8 mouse cellular contexts compared by ENCODE assay signal in genomic region chr11:3862661-3863453, GRCm38 (mm10). TPM values are rescaled to one million over a fixed set of nuclear protein-coding genes. Genes with fewer than 3 reads are reported as not detected.
DNase-seq lines count a peak whose midpoint lies in the region; ATAC-seq and TF ChIP-seq lines count a peak whose summit lies in the region.

No protein-coding gene starts in this region.

- no peaks in the 10 kb centered on the region; the same call in 1 of the 2 replicates for H3K79me2 ChIP-seq in macrophage (ENCODE audit: inconsistent target)

- no peak overlapping the region for H3K27ac ChIP-seq in heart, embryonic 13.5 days (replicated peaks)
- peak overlapping the region; percentile 84 for H3K27ac ChIP-seq in cerebellum, adult 2 months (ENCODE audit: insufficient read depth, low read length)
- no peak overlapping the region for H3K27ac ChIP-seq in forebrain, postnatal 0 days (ENCODE audit: low read depth, low read length)
- no peak overlapping the region for H3K27ac ChIP-seq in macrophage

- peak overlapping the region; percentile 80 for H3K9ac ChIP-seq in heart, embryonic 13.5 days
- H3K9ac ChIP-seq in forebrain, postnatal 0 days = peak overlapping the region; percentile 64; the same call in 1 of the 2 replicates

- H3K4me2 ChIP-seq in heart, embryonic 13.5 days = peak overlapping the region; percentile 88
- peak overlapping the region; percentile 79 for H3K4me2 ChIP-seq in forebrain, postnatal 0 days (ENCODE audit: low read depth)

- peaks cover 55% of the 10 kb centered on the region for H3K27me3 ChIP-seq in heart, embryonic 13.5 days (replicated peaks)
- H3K27me3 ChIP-seq in cerebellum, adult 2 months (ENCODE audit: control insufficient read depth, insufficient read depth, low read length) = no peaks in the 10 kb centered on the region
- H3K27me3 ChIP-seq in forebrain, postnatal 0 days (ENCODE audit: insufficient read depth, low read length) = no peaks in the 10 kb centered on the region

- no peaks in the 10 kb centered on the region for H3K36me3 ChIP-seq in heart, embryonic 13.5 days
- no peaks in the 10 kb centered on the region for H3K36me3 ChIP-seq in forebrain, postnatal 0 days (ENCODE audit: insufficient read depth)
- no peaks in the 10 kb centered on the region for H3K36me3 ChIP-seq in macrophage (ENCODE audit: inconsistent target)

- H3K4me1 ChIP-seq in heart, embryonic 13.5 days = peaks cover 16% of the 10 kb centered on the region
- H3K4me1 ChIP-seq in cerebellum, adult 2 months (ENCODE audit: control insufficient read depth, insufficient read depth, low read length) = peaks cover 16% of the 10 kb centered on the region; the same call in 1 of the 2 replicates
- peaks cover 11% of the 10 kb centered on the region; the same call in 1 of the 2 replicates for H3K4me1 ChIP-seq in forebrain, postnatal 0 days (ENCODE audit: insufficient read depth)

- ATAC-seq in heart, embryonic 13.5 days (ENCODE audit: extremely low read depth, insufficient number of reproducible peaks, low FRiP score, low TSS enrichment) = no peak
- ATAC-seq in forebrain, postnatal 0 days = no peak

- TF ChIP-seq POLR2A in cerebellum, adult 2 months (IDR thresholded peaks at IDR 0.05; ENCODE audit: borderline replicate concordance, insufficient read depth, low read length) = no peak

- peak; percentile 52; the same call in 1 of the 2 replicates for TF ChIP-seq CTCF in cerebellum, adult 2 months (IDR thresholded peaks at IDR 0.05; ENCODE audit: borderline replicate concordance, insufficient read depth, low read depth, low read length)
- no peak for TF ChIP-seq CTCF in forebrain, postnatal 0 days (IDR thresholded peaks at IDR 0.05; ENCODE audit: low read depth)

- no peaks in the 10 kb centered on the region for H3K9me3 ChIP-seq in heart, embryonic 13.5 days
- no peaks in the 10 kb centered on the region for H3K9me3 ChIP-seq in forebrain, postnatal 0 days (ENCODE audit: low read length)

- peak overlapping the region; percentile 59 for H3K4me3 ChIP-seq in heart, embryonic 13.5 days
- peak overlapping the region; percentile 89 for H3K4me3 ChIP-seq in cerebellum, adult 2 months (replicated peaks; ENCODE audit: insufficient read depth, low read depth, low read length)
- H3K4me3 ChIP-seq in forebrain, postnatal 0 days (ENCODE audit: low read depth, low read length) = peak overlapping the region; percentile 50
- peak overlapping the region; percentile 38 for H3K4me3 ChIP-seq in macrophage (ENCODE audit: inconsistent target)

- 67% methylated on average over 19 of the region's 19 CpGs for WGBS in heart, embryonic 13.5 days
- 10% methylated on average over 19 of the region's 19 CpGs for WGBS in cerebellum, adult 2 months
- 74% methylated on average over 19 of the region's 19 CpGs for WGBS in forebrain, postnatal 0 days
- 72% methylated on average over 17 of the region's 19 CpGs for WGBS in macrophage (ENCODE audit: missing documents)

- no peak for DNase-seq in heart, postnatal 4 days
- peak; percentile 66 to 73 for DNase-seq in cerebellum, adult 2 months
- DNase-seq in forebrain, postnatal 0 days = no peak
- no peak for DNase-seq in adrenal gland, postnatal 36 days
- DNase-seq in layer of hippocampus, postnatal 14 days (ENCODE audit: low spot score in 2 of 2) = no peak
- no peak for DNase-seq in yolk sac, embryonic 10.5 days (ENCODE audit: low spot score)

RNA-seq across cellular contexts. Expression of gene Osbp2, which starts 0.8 kb away (rescaled TPM):
- polyA plus RNA-seq in heart, embryonic 13.5 days (2015; fragmentation: Nextera tagmentation; extraction: Ambion mirVana) = 0.33 TPM in 2 replicates
- total RNA-seq in heart, postnatal 4 days (2021) = 1 to 10 TPM; 5.4 to 6.1 TPM
- polyA plus RNA-seq in cerebellum, adult 2 months (2012; rRNA removed) = 71.3 and 81.7 TPM in 2 replicates
- total RNA-seq in forebrain, postnatal 0 days (2014; rRNA removed) = 48.1 and 63.2 TPM in 2 replicates
- 21.3 and 30.8 TPM in 2 replicates for polyA plus RNA-seq in forebrain, postnatal 0 days (2015; fragmentation: Nextera tagmentation; extraction: Ambion mirVana)
- 10 to 100 TPM in 22 of 26 experiments, 1 to 10 TPM in 4; 6.7 to 69.7 (median 19.2) TPM for total RNA-seq in macrophage (2018; cell fraction: chromatin; rRNA removed)
- 10 to 100 TPM in 14 of 26 experiments, 1 to 10 TPM in 12; 4.3 to 30.6 (median 15.9) TPM for total RNA-seq in macrophage (2018; cell fraction: cytosol; rRNA removed)
- 10 to 100 TPM in 24 of 26 experiments, 1 to 10 TPM in 2; 7.6 to 53.1 (median 15.8) TPM for total RNA-seq in macrophage (2018; cell fraction: nucleus; rRNA removed)
- polyA plus RNA-seq in macrophage (2018) = 11.1 to 28.2 TPM (median 13.4 TPM) in 3 replicates
- 1 to 10 TPM; 2.2 to 2.5 TPM for total RNA-seq in adrenal gland, postnatal 36 days (2021)
- 10 to 100 TPM; 82.8 to 89.6 TPM for total RNA-seq in layer of hippocampus, postnatal 14 days (2021)

RNA-seq across cellular contexts. Expression of gene 4921536K21Rik, which starts 32.0 kb away (rescaled TPM):
- polyA plus RNA-seq in heart, embryonic 13.5 days (2015; fragmentation: Nextera tagmentation; extraction: Ambion mirVana) = 0.08 and 0.11 TPM in 2 replicates
- under 1 TPM; 0.14 to 0.17 TPM for total RNA-seq in heart, postnatal 4 days (2021)
- polyA plus RNA-seq in cerebellum, adult 2 months (2012; rRNA removed) = 0.29 and 0.36 TPM in 2 replicates
- 0.19 and 0.31 TPM in 2 replicates for total RNA-seq in forebrain, postnatal 0 days (2014; rRNA removed)
- polyA plus RNA-seq in forebrain, postnatal 0 days (2015; fragmentation: Nextera tagmentation; extraction: Ambion mirVana) = 0.33 and 0.56 TPM in 2 replicates
- total RNA-seq in macrophage (2018; cell fraction: chromatin; rRNA removed) = 1 to 10 TPM in 1 of 26 experiments, under 1 TPM in 6, not detected in 19; 0.21 to 1.2 (median 0.62) TPM
- under 1 TPM; 0.04 to 0.59 (median 0.26) TPM for total RNA-seq in macrophage (2018; cell fraction: cytosol; rRNA removed)
- 1 to 10 TPM in 2 of 26 experiments, under 1 TPM in 20, not detected in 4; 0.24 to 1.4 (median 0.46) TPM for total RNA-seq in macrophage (2018; cell fraction: nucleus; rRNA removed)
- polyA plus RNA-seq in macrophage (2018) = 0.23 to 0.27 TPM (median 0.26 TPM) in 3 replicates
- total RNA-seq in adrenal gland, postnatal 36 days (2021) = under 1 TPM; 0.60 to 0.63 TPM
- under 1 TPM; 0.24 to 0.81 TPM for total RNA-seq in layer of hippocampus, postnatal 14 days (2021)

RNA-seq across cellular contexts. Expression of gene Dusp18, which starts 32.2 kb away (rescaled TPM):
- polyA plus RNA-seq in heart, embryonic 13.5 days (2015; fragmentation: Nextera tagmentation; extraction: Ambion mirVana) = 9.7 and 10.7 TPM in 2 replicates
- total RNA-seq in heart, postnatal 4 days (2021) = 10 to 100 TPM; 21.5 to 24.4 TPM
- polyA plus RNA-seq in cerebellum, adult 2 months (2012; rRNA removed) = 5.4 and 5.7 TPM in 2 replicates
- total RNA-seq in forebrain, postnatal 0 days (2014; rRNA removed) = 19.5 and 25.3 TPM in 2 replicates
- polyA plus RNA-seq in forebrain, postnatal 0 days (2015; fragmentation: Nextera tagmentation; extraction: Ambion mirVana) = 20.0 and 33.6 TPM in 2 replicates
- total RNA-seq in macrophage (2018; cell fraction: chromatin; rRNA removed) = 1 to 10 TPM in 5 of 26 experiments, under 1 TPM in 14, not detected in 7; 0.18 to 2.4 (median 0.49) TPM
- 1 to 10 TPM; 1.1 to 3.5 (median 1.9) TPM for total RNA-seq in macrophage (2018; cell fraction: cytosol; rRNA removed)
- total RNA-seq in macrophage (2018; cell fraction: nucleus; rRNA removed) = 1 to 10 TPM in 11 of 26 experiments, under 1 TPM in 15; 0.29 to 3.4 (median 0.92) TPM
- 1.5 to 2.8 TPM (median 1.5 TPM) in 3 replicates for polyA plus RNA-seq in macrophage (2018)
- 1 to 10 TPM; 4.0 to 6.0 TPM for total RNA-seq in adrenal gland, postnatal 36 days (2021)
- total RNA-seq in layer of hippocampus, postnatal 14 days (2021) = 10 to 100 TPM; 23.8 to 24.0 TPM

RNA-seq across cellular contexts. Expression of gene Slc35e4, which starts 51.6 kb away (rescaled TPM):
- polyA plus RNA-seq in heart, embryonic 13.5 days (2015; fragmentation: Nextera tagmentation; extraction: Ambion mirVana) = 4.7 and 4.9 TPM in 2 replicates
- 1 to 10 TPM; 3.6 to 4.0 TPM for total RNA-seq in heart, postnatal 4 days (2021)
- 27.3 and 28.5 TPM in 2 replicates for polyA plus RNA-seq in cerebellum, adult 2 months (2012; rRNA removed)
- total RNA-seq in forebrain, postnatal 0 days (2014; rRNA removed) = 39.1 and 43.7 TPM in 2 replicates
- 26.5 and 27.0 TPM in 2 replicates for polyA plus RNA-seq in forebrain, postnatal 0 days (2015; fragmentation: Nextera tagmentation; extraction: Ambion mirVana)
- 10 to 100 TPM in 4 of 26 experiments, 1 to 10 TPM in 22; 2.2 to 16.6 (median 5.0) TPM for total RNA-seq in macrophage (2018; cell fraction: chromatin; rRNA removed)
- 10 to 100 TPM in 15 of 26 experiments, 1 to 10 TPM in 11; 5.3 to 27.6 (median 13.8) TPM for total RNA-seq in macrophage (2018; cell fraction: cytosol; rRNA removed)
- 10 to 100 TPM in 15 of 26 experiments, 1 to 10 TPM in 11; 5.4 to 25.1 (median 10.6) TPM for total RNA-seq in macrophage (2018; cell fraction: nucleus; rRNA removed)
- 7.6 to 21.0 TPM (median 11.5 TPM) in 3 replicates for polyA plus RNA-seq in macrophage (2018)
- 1 to 10 TPM; 5.5 to 7.2 TPM for total RNA-seq in adrenal gland, postnatal 36 days (2021)
- 10 to 100 TPM; 21.9 to 22.3 TPM for total RNA-seq in layer of hippocampus, postnatal 14 days (2021)

Comparison
In these comparisons a context has a peak if more than half of its experiments do, and no peak if none do; other contexts are left out.
1. H3K4me3 ChIP-seq: peak in every context shown above with its lines; median percentile 89 in cerebellum, adult 2 months; 59 in heart, embryonic 13.5 days; 50 in forebrain, postnatal 0 days; 38 in macrophage.
2. DNase-seq: peak in cerebellum, adult 2 months (2 of 2); none in heart, postnatal 4 days (single experiment), forebrain, postnatal 0 days (single experiment), adrenal gland, postnatal 36 days (0 of 2), layer of hippocampus, postnatal 14 days (0 of 2) and yolk sac, embryonic 10.5 days (single experiment).